Mouse (Mus musculus) forebrain, embryonic 12.5 days (tissue): ENCODE measurements around the gene Fam107b. TPM values are rescaled to one million over a fixed set of nuclear protein-coding genes. Genes with fewer than 3 reads are reported as not detected.
"Not testable (repeated sequence)": the region's sequence is repeated elsewhere in the genome, so short reads cannot be mapped to it uniquely, and the experiment has no call there.

ENCODE experiments used
- ATAC-seq: fragments of 200-750 bp; cut with Nextera tagmentation; 2 replicates; pipeline ENCODE4 v1.8.0; 2017; ENCODE audit warnings: moderate TSS enrichment; ENCODE audit not compliant: low FRiP score
- H3K27ac ChIP-seq: fragments of 300-500 bp; sonication (generic); 2 replicates; pipeline ENCODE4 v1.5.1; 2016; ENCODE audit warnings: mild to moderate bottlenecking
- H3K27me3 ChIP-seq: fragments of 300-500 bp; sonication (generic); 2 replicates; pipeline ENCODE4 v1.6.1; 2016; ENCODE audit warnings: mild to moderate bottlenecking
- H3K36me3 ChIP-seq: fragments of 300-500 bp; sonication (generic); replicated peaks from 2 replicates; pipeline ENCODE4 v1.6.1; 2016; ENCODE audit warnings: mild to moderate bottlenecking
- H3K4me1 ChIP-seq: fragments of 300-500 bp; sonication (generic); 2 replicates; pipeline ENCODE4 v1.6.1; 2016
- H3K4me2 ChIP-seq: fragments of 300-500 bp; sonication (generic); 2 replicates; pipeline ENCODE4 v1.6.1; 2016; ENCODE audit warnings: mild to moderate bottlenecking, moderate library complexity
- H3K4me3 ChIP-seq: fragments of 300-500 bp; sonication (generic); replicated peaks from 2 replicates; pipeline ENCODE4 v1.5.1; 2016; ENCODE audit warnings: mild to moderate bottlenecking
- H3K9ac ChIP-seq: fragments of 300-500 bp; sonication (generic); 2 replicates; pipeline ENCODE4 v1.6.1; 2016; ENCODE audit warnings: mild to moderate bottlenecking
- H3K9me3 ChIP-seq: fragments of 300-500 bp; sonication (generic); 2 replicates; pipeline ENCODE4 v1.6.1; 2016
- WGBS: fragments of 180-500 bp; shearing (Covaris S2); methylation state at CpG from one replicate; pipeline ENCODE4 v1.1.7; 2016; 5-methylcytosine and 5-hydroxymethylcytosine counted together
- polyA plus RNA-seq: library from polyadenylated mRNA; unstranded; fragments of >200 nt; fragmentation: Nextera tagmentation; extraction: Ambion mirVana; gene quantifications from 2 replicates; pipeline ENCODE4 v1.2.1, GENCODE M21; 2016

The Fam107b gene
- polyA plus RNA-seq, 1 experiment from 2014 or later, result 44.2 TPM

- ATAC-seq, result no peak
- H3K4me3 ChIP-seq, result no peak overlapping the region
- WGBS, result 92% methylated on average over 4 of the region's 4 CpGs
These were observed 138.3 kb downstream of the Fam107b start for GRCm38 (mm10) chr2:3708621-3709020.

GRCm38 (mm10) chr2:3709882-3710281 lies 139.6 kb downstream of the Fam107b start:
- Histone ChIP-seq H3K4me3 (no peak overlapping the region), H3K36me3 (no peaks in the 10 kb centered on the region), H3K27ac (no peak overlapping the region), H3K4me1 (peaks cover 8% of the 10 kb centered on the region), H3K9ac (no peak overlapping the region), H3K27me3 (no peaks in the 10 kb centered on the region), H3K4me2 (no peak overlapping the region), H3K9me3 (no peaks in the 10 kb centered on the region)
- WGBS, result 90% methylated on average over 2 of the region's 2 CpGs
- ATAC-seq, result no peak

More at GRCm38 (mm10) chr2:3708621-3709020, 138.3 kb downstream of the Fam107b start:
- Histone ChIP-seq H3K9ac (no peak overlapping the region), H3K36me3 (no peaks in the 10 kb centered on the region), H3K4me1 (no peaks in the 10 kb centered on the region), H3K27me3 (no peaks in the 10 kb centered on the region), H3K27ac (no peak overlapping the region), H3K4me2 (no peak overlapping the region), H3K9me3 (no peaks in the 10 kb centered on the region)

- H3K4me1 ChIP-seq, result peaks cover 13% of the 10 kb centered on the region
- H3K27me3 ChIP-seq, result no peaks in the 10 kb centered on the region
- no peaks in the 10 kb centered on the region for H3K36me3 ChIP-seq
- 89% methylated on average over 3 of the region's 3 CpGs for whole genome bisulfite sequencing
- no peak overlapping the region for H3K27ac ChIP-seq
- H3K4me2 ChIP-seq, result no peak overlapping the region
- H3K9me3 ChIP-seq, result no peaks in the 10 kb centered on the region
- no peak for ATAC-seq
- H3K4me3 ChIP-seq, result no peak overlapping the region
- H3K9ac ChIP-seq, result no peak overlapping the region
These were observed 140.2 kb downstream of the Fam107b start for GRCm38 (mm10) chr2:3710521-3710920.

- peaks cover 33% of the 10 kb centered on the region for H3K4me1 ChIP-seq
- 71% methylated on average over 3 of the region's 3 CpGs for WGBS
- H3K9ac ChIP-seq, result no peak overlapping the region
- no peak overlapping the region for H3K27ac ChIP-seq
- no peak overlapping the region for H3K4me2 ChIP-seq
- peak; percentile 2; the same call in 1 of the 2 replicates for ATAC-seq
- no peaks in the 10 kb centered on the region for H3K9me3 ChIP-seq
- no peaks in the 10 kb centered on the region for H3K27me3 ChIP-seq
- no peak overlapping the region for H3K4me3 ChIP-seq
- H3K36me3 ChIP-seq, result no peaks in the 10 kb centered on the region
These were observed 142.2 kb downstream of the Fam107b start for GRCm38 (mm10) chr2:3712369-3713042.

- Histone ChIP-seq H3K9ac (peak overlapping the region; percentile 98), H3K27ac (peak overlapping the region; percentile 78), H3K4me1 (peaks cover 35% of the 10 kb centered on the region), H3K36me3 (no peaks in the 10 kb centered on the region), H3K4me2 (peak overlapping the region; percentile 79), H3K4me3 (peak overlapping the region; percentile 90), H3K27me3 (no peaks in the 10 kb centered on the region), H3K9me3 (no peaks in the 10 kb centered on the region)
- ATAC-seq, result peak; percentile 94
- under 1% methylated on average over 39 of the region's 41 CpGs for WGBS
These were observed 143.0 kb downstream of the Fam107b start for GRCm38 (mm10) chr2:3713212-3713681.

GRCm38 (mm10) chr2:3713682-3714361 lies 143.5 kb downstream of the Fam107b start:
- peak; percentile 71; the same call in 1 of the 2 replicates for ATAC-seq
- H3K4me1 ChIP-seq, result peaks cover 35% of the 10 kb centered on the region
- H3K9me3 ChIP-seq, result no peaks in the 10 kb centered on the region
- H3K9ac ChIP-seq, result peak overlapping the region; percentile 98
- no peaks in the 10 kb centered on the region for H3K27me3 ChIP-seq
- H3K36me3 ChIP-seq, result no peaks in the 10 kb centered on the region
- under 1% methylated on average over 38 of the region's 38 CpGs for WGBS
- peak overlapping the region; percentile 90 for H3K4me3 ChIP-seq
- peak overlapping the region; percentile 79 for H3K4me2 ChIP-seq
- peak overlapping the region; percentile 78 for H3K27ac ChIP-seq

GRCm38 (mm10) chr2:3714511-3714910 lies 144.2 kb downstream of the Fam107b start:
- peak overlapping the region; percentile 90 for H3K4me3 ChIP-seq
- no peak for ATAC-seq
- peak overlapping the region; percentile 98 for H3K9ac ChIP-seq
- H3K4me2 ChIP-seq, result peak overlapping the region; percentile 79
- H3K36me3 ChIP-seq, result no peaks in the 10 kb centered on the region
- peaks cover 35% of the 10 kb centered on the region for H3K4me1 ChIP-seq
- H3K27ac ChIP-seq, result no peak overlapping the region
- WGBS, result 62% methylated on average over 1 of the region's 1 CpGs
- H3K27me3 ChIP-seq, result no peaks in the 10 kb centered on the region
- no peaks in the 10 kb centered on the region for H3K9me3 ChIP-seq

GRCm38 (mm10) chr2:3715424-3715823 lies 145.1 kb downstream of the Fam107b start:
- H3K4me3 ChIP-seq, result no peak overlapping the region
- H3K27ac ChIP-seq, result peak overlapping the region; percentile 31; the same call in 1 of the 2 replicates
- H3K36me3 ChIP-seq, result no peaks in the 10 kb centered on the region
- H3K27me3 ChIP-seq, result no peaks in the 10 kb centered on the region
- H3K9ac ChIP-seq, result no peak overlapping the region
- peaks cover 38% of the 10 kb centered on the region for H3K4me1 ChIP-seq
- H3K9me3 ChIP-seq, result no peaks in the 10 kb centered on the region
- no peak for ATAC-seq
- H3K4me2 ChIP-seq, result peak overlapping the region; percentile 22
- 71% methylated on average over 3 of the region's 3 CpGs for WGBS

- Histone ChIP-seq H3K9ac (no peak overlapping the region), H3K9me3 (no peaks in the 10 kb centered on the region), H3K36me3 (no peaks in the 10 kb centered on the region), H3K27me3 (no peaks in the 10 kb centered on the region), H3K27ac (no peak overlapping the region), H3K4me3 (no peak overlapping the region), H3K4me1 (peaks cover 38% of the 10 kb centered on the region), H3K4me2 (no peak overlapping the region)
- no peak for ATAC-seq
- 63% methylated on average over 5 of the region's 5 CpGs for WGBS
These were observed 147.0 kb downstream of the Fam107b start for GRCm38 (mm10) chr2:3717268-3717667.

- WGBS, result 85% methylated on average over 4 of the region's 4 CpGs
- Histone ChIP-seq H3K36me3 (no peaks in the 10 kb centered on the region), H3K4me2 (no peak overlapping the region), H3K27me3 (no peaks in the 10 kb centered on the region), H3K9me3 (no peaks in the 10 kb centered on the region), H3K4me3 (no peak overlapping the region), H3K4me1 (peaks cover 38% of the 10 kb centered on the region), H3K9ac (no peak overlapping the region), H3K27ac (no peak overlapping the region)
- ATAC-seq, result no peak
These were observed 147.6 kb downstream of the Fam107b start for GRCm38 (mm10) chr2:3717847-3718246.

- ATAC-seq, H3K9ac ChIP-seq: not testable (repeated sequence)
These were observed 149.3 kb downstream of the Fam107b start for GRCm38 (mm10) chr2:3719436-3720121.

GRCm38 (mm10) chr2:3721107-3721506 lies 150.8 kb downstream of the Fam107b start:
- 91% methylated on average over 5 of the region's 5 CpGs for whole genome bisulfite sequencing
- H3K27ac ChIP-seq, result no peak overlapping the region

More at GRCm38 (mm10) chr2:3719436-3720121, 149.3 kb downstream of the Fam107b start:
- 92% methylated on average over 5 of the region's 5 CpGs for WGBS
- peaks cover 35% of the 10 kb centered on the region for H3K4me1 ChIP-seq
- not testable (repeated sequence) for H3K4me3 ChIP-seq, H3K4me2 ChIP-seq, H3K27me3 ChIP-seq, H3K27ac ChIP-seq, H3K36me3 ChIP-seq, H3K9me3 ChIP-seq

More at GRCm38 (mm10) chr2:3721107-3721506, 150.8 kb downstream of the Fam107b start:
- no peak overlapping the region for H3K9ac ChIP-seq
- H3K9me3 ChIP-seq, result no peaks in the 10 kb centered on the region
- no peaks in the 10 kb centered on the region for H3K36me3 ChIP-seq
- H3K4me3 ChIP-seq, result no peak overlapping the region
- no peak overlapping the region for H3K4me2 ChIP-seq
- ATAC-seq, result no peak
- no peaks in the 10 kb centered on the region for H3K27me3 ChIP-seq
- H3K4me1 ChIP-seq, result peaks cover 24% of the 10 kb centered on the region
